Mouse (Mus musculus) G1E (cell line): ENCODE data around the gene Itga1. TPM values are rescaled to one million over a fixed set of nuclear protein-coding genes. Genes with fewer than 3 reads are reported as not detected.

ENCODE experiments used
- ATAC-seq: 2 replicates; pipeline ENCODE4 v1.8.0; 2016; ENCODE audit warnings: mild to moderate bottlenecking; ENCODE audit not compliant: insufficient number of reproducible peaks, poor library complexity, low FRiP score, severe bottlenecking; ENCODE audit errors: extremely low read depth
- DNase-seq: peaks from one replicate; pipeline ENCODE4 v3.0.0; 2012; ENCODE audit warnings: low spot score
- H3K27me3 ChIP-seq: 2 replicates; pipeline ENCODE4 v1.6.1; 2012; ENCODE audit warnings: mild to moderate bottlenecking, low read length, inconsistent platforms; ENCODE audit not compliant: insufficient read depth
- H3K36me3 ChIP-seq: replicated peaks from 2 replicates; pipeline ENCODE3; 2012; ENCODE audit warnings: mild to moderate bottlenecking, inconsistent platforms
- H3K4me1 ChIP-seq: 2 replicates; pipeline ENCODE4 v1.6.1; 2012; ENCODE audit warnings: low read depth, low read length, inconsistent platforms, mixed read lengths; ENCODE audit not compliant: insufficient read depth
- H3K4me3 ChIP-seq: 2 replicates; pipeline ENCODE4 v1.5.1; 2012; ENCODE audit warnings: low read depth, mild to moderate bottlenecking, inconsistent platforms, low read length, moderate library complexity, mixed read lengths
- H3K9me3 ChIP-seq: replicated peaks from 2 replicates; pipeline ENCODE4 v1.6.1; 2012; ENCODE audit warnings: inconsistent platforms
- CTCF ChIP-seq: IDR thresholded peaks from 2 replicates; pipeline ENCODE4 v1.5.1; 2012; ENCODE audit warnings: low read depth, low read length, inconsistent platforms, mixed read lengths
- GATA1 ChIP-seq: IDR thresholded peaks from 2 replicates; pipeline ENCODE4 v1.6.1; 2012; ENCODE audit warnings: borderline replicate concordance, low read length, inconsistent platforms, mixed read lengths
- GATA2 ChIP-seq: IDR thresholded peaks from 2 replicates; pipeline ENCODE4 v1.6.1; 2012; ENCODE audit warnings: low read depth, low read length, inconsistent platforms, borderline replicate concordance
- POLR2AphosphoS5 ChIP-seq: IDR thresholded peaks from 2 replicates; pipeline ENCODE4 v1.6.1; 2012; ENCODE audit warnings: low read depth, low read length, inconsistent platforms; ENCODE audit not compliant: insufficient replicate concordance
- TAL1 ChIP-seq: conservative IDR thresholded peaks from 2 replicates; pipeline ENCODE4 v1.6.1; 2012; ENCODE audit warnings: low read depth, low read length, inconsistent platforms, mixed read lengths
- polyA plus RNA-seq: library from polyadenylated mRNA; stranded (reverse); fragments of >175 nt; gene quantifications from 2 replicates; pipeline ENCODE4 v1.2.3, GENCODE M21; 2012
- total RNA-seq, 2 experiments: library from RNA; stranded (forward) in 1 of 2; stranded (reverse) in 1 of 2; fragments of 200-1000 nt in 1 of 2; fragments of >200 nt in 1 of 2; fragmentation: Nextera tagmentation in 1 of 2; gene quantifications; 2 replicates each; pipeline ENCODE4 v1.2.3; 2014 to 2017

Itga1 gene
- total and polyA plus RNA-seq, 3 experiments: 0.44 TPM; not detected in 2

DNA sequence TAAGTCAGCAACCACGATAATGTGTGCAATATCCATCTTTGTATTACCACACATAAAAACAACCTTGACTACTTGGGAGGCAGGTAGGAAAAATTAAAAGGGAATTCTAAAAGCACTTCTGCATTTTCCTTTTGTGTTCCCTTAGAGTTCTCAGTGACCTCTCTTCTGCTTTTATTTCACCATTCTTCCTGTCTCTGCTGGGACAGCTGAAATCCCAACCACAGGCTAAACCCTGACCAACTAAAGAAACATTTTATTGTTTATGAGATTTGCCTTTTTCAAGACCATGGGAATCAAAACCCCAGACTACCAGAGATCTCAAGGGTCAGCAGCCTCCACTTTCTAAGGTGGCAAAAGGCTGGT, 33.8 kb downstream of the Itga1 start:
- ATAC-seq (no peak), DNase-seq (no peak)
- Histone ChIP-seq H3K4me3 (no peak overlapping the region), H3K36me3 (no peaks in the 10 kb centered on the region), H3K4me1 (no peaks in the 10 kb centered on the region), H3K27me3 (peaks cover 2% of the 10 kb centered on the region; the same call in 1 of the 2 replicates), H3K9me3 (no peaks in the 10 kb centered on the region)
- no peak for TF ChIP-seq CTCF
- TF ChIP-seq GATA2: no peak
- no peak for TF ChIP-seq GATA1
- TF ChIP-seq POLR2AphosphoS5: no peak
- no peak for TF ChIP-seq TAL1

DNA sequence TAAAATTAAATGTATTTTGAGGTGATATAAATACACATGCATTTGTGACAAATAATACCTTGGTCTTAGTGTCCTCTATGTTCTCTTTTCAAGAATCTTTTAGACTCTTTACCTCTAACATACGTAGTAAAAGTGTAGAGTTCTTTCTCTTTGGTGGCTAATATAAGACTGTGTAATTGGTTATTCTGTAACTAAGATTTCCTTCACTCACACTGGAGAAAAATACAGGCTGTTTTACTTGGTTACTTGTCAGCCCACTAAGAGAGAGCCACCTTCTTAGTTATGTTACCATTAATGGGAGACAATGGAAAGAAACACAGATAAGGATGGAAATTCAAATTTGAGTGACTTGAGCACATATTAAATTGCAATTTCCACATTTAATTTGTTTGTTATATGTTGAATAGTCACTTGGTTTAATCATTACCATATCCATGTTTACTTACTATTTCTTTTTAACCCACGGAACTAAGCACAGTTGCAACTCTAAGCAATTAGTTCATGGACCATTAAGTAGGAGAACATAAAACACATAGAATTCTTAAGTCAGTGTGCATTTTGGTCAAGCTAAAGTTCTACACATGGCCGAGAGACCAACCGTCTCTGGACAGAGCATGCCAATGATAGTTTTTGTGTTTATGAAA, 34.3 kb downstream of the Itga1 start:
- Histone ChIP-seq H3K9me3 (no peaks in the 10 kb centered on the region), H3K4me3 (no peak overlapping the region), H3K27me3 (peaks cover 2% of the 10 kb centered on the region; the same call in 1 of the 2 replicates), H3K36me3 (no peaks in the 10 kb centered on the region), H3K4me1 (no peaks in the 10 kb centered on the region)
- no peak for TF ChIP-seq CTCF
- TF ChIP-seq GATA1: no peak
- TF ChIP-seq POLR2AphosphoS5: no peak
- no peak for TF ChIP-seq GATA2
- no peak for TF ChIP-seq TAL1
- DNase-seq: no peak
- ATAC-seq: no peak

DNA sequence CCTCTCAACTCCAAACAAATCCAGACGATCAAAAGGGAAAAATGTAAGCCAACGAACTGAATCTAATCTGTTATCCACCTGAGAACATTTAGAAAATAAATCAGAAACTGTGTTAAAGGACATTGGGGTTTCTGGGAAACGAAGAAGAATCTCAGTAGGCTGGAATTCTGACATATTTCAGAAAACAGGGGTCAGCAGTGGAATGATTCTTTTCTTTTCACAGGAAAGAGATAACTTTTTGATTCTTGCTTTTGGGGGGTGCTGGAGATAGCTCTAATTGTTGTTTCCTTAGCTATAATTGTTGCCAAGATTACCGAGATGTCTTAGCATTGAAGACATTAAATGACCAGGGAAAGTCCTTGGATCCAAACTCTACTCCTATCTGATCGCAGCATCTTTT, 44.2 kb downstream of the Itga1 start:
- no peak for DNase-seq
- Histone ChIP-seq H3K36me3 (no peaks in the 10 kb centered on the region), H3K4me1 (no peaks in the 10 kb centered on the region), H3K4me3 (no peak overlapping the region), H3K27me3 (no peaks in the 10 kb centered on the region), H3K9me3 (no peaks in the 10 kb centered on the region)
- TF ChIP-seq TAL1 (no peak), GATA2 (no peak), CTCF (no peak), GATA1 (no peak), POLR2AphosphoS5 (no peak)
- ATAC-seq: no peak

DNA sequence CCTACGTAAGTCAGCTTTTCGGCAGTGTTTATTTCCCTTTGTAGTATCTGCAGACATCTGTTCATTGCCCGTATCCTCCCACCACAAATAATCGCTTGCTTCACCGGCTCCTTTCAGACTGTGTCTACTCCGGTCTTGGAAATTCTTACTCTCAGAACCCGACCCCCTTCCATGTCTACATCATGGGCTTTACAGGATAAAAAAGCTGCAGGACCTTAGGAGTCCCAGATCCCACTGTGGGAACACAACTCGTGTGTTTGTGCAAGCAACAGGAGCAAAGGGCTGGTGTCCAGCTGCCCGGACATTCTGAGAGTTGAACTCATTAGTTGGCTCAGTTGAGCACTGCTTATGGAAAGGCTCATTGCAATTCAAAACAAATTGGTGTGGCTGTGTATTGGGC, 47.0 kb downstream of the Itga1 start:
- no peaks in the 10 kb centered on the region for H3K9me3 ChIP-seq
- TF ChIP-seq GATA1 (no peak), CTCF (no peak), TAL1 (no peak), POLR2AphosphoS5 (no peak), GATA2 (no peak)
- H3K27me3 ChIP-seq: 0 out of 2 replicates have a peak, but pooled peaks cover 2% of the 10 kb centered on the region
- no peak overlapping the region for H3K4me3 ChIP-seq
- no peaks in the 10 kb centered on the region for H3K4me1 ChIP-seq
- ATAC-seq: no peak
- no peak for DNase-seq
- H3K36me3 ChIP-seq: no peaks in the 10 kb centered on the region

- no peak for DNase-seq
- ATAC-seq: no peak
- Histone ChIP-seq H3K4me1 (no peaks in the 10 kb centered on the region), H3K27me3 (0 out of 2 replicates have a peak, but pooled peaks cover 2% of the 10 kb centered on the region), H3K4me3 (no peak overlapping the region), H3K9me3 (no peaks in the 10 kb centered on the region), H3K36me3 (no peaks in the 10 kb centered on the region)
- TF ChIP-seq GATA1 (no peak), POLR2AphosphoS5 (no peak), TAL1 (no peak)
Measured at GRCm38 (mm10) chr13:115052568-115052967, 49.2 kb downstream of the Itga1 start.

- DNase-seq: no peak
- Histone ChIP-seq H3K27me3 (0 out of 2 replicates have a peak, but pooled peaks cover 2% of the 10 kb centered on the region), H3K4me3 (no peak overlapping the region), H3K4me1 (no peaks in the 10 kb centered on the region), H3K36me3 (no peaks in the 10 kb centered on the region), H3K9me3 (no peaks in the 10 kb centered on the region)
- no peak for TF ChIP-seq POLR2AphosphoS5
- TF ChIP-seq GATA1: no peak
- no peak for TF ChIP-seq CTCF
- no peak for TF ChIP-seq GATA2
- TF ChIP-seq TAL1: no peak
- ATAC-seq: no peak
Measured at GRCm38 (mm10) chr13:115050660-115051559, 50.9 kb downstream of the Itga1 start.
